Mouse (Mus musculus) retina, postnatal 7 days (tissue): Measurements from ENCODE around the gene B4galt2.
A peak's percentile ranks its signal among the peaks of the same experiment; 100 is the strongest.

Experiments used
- DNase-seq: peaks from one replicate; pipeline ENCODE4 v3.0.0-alpha.2; 2012; ENCODE audit warnings: low read depth, low spot score

B4galt2 gene

GRCm38 (mm10) chr4:117908834-117909453, 25.7 kb upstream of the B4galt2 start:
- DNase-seq, result no peak

- DNase-seq, result no peak
These were observed 22.9 kb upstream of the B4galt2 start for GRCm38 (mm10) chr4:117906196-117906595.

GRCm38 (mm10) chr4:117904761-117905160, 21.5 kb upstream of the B4galt2 start:
- DNase-seq, result no peak

- DNase-seq, result no peak
These were observed 20.8 kb upstream of the B4galt2 start for GRCm38 (mm10) chr4:117904094-117904493.

GRCm38 (mm10) chr4:117898111-117898510, 14.8 kb upstream of the B4galt2 start:
- no peak for DNase-seq

GRCm38 (mm10) chr4:117896031-117896430, 12.7 kb upstream of the B4galt2 start:
- no peak for DNase-seq

GRCm38 (mm10) chr4:117895339-117895738, 12.1 kb upstream of the B4galt2 start:
- no peak for DNase-seq

- DNase-seq, result no peak
These were observed 11.3 kb upstream of the B4galt2 start for GRCm38 (mm10) chr4:117894601-117895000.

GRCm38 (mm10) chr4:117893376-117893775, 10.1 kb upstream of the B4galt2 start:
- no peak for DNase-seq

GRCm38 (mm10) chr4:117891738-117892161, 8.5 kb upstream of the B4galt2 start, which contains the start of gene Dph2:
TSS of gene Dph2 (minus strand) at chr4:117892032.
- peak; percentile 82 for DNase-seq

GRCm38 (mm10) chr4:117890750-117891149, 7.5 kb upstream of the B4galt2 start:
- DNase-seq, result no peak

GRCm38 (mm10) chr4:117890031-117890430, 6.7 kb upstream of the B4galt2 start:
- DNase-seq, result no peak

GRCm38 (mm10) chr4:117889471-117889870, 6.2 kb upstream of the B4galt2 start:
- DNase-seq, result no peak

GRCm38 (mm10) chr4:117887920-117888319, 4.6 kb upstream of the B4galt2 start:
- no peak for DNase-seq

- peak; percentile 76 for DNase-seq
These were observed 3.8 kb upstream of the B4galt2 start, which contains the start of gene Atp6v0b for GRCm38 (mm10) chr4:117887133-117887532. TSS of gene Atp6v0b (minus strand) at chr4:117887333.

- no peak for DNase-seq
These were observed 3.4 kb upstream of the B4galt2 start for GRCm38 (mm10) chr4:117886644-117887043.

- no peak for DNase-seq
These were observed 2.7 kb upstream of the B4galt2 start for GRCm38 (mm10) chr4:117885994-117886393.

- no peak for DNase-seq
These were observed 1.8 kb upstream of the B4galt2 start for GRCm38 (mm10) chr4:117885093-117885492.

GRCm38 (mm10) chr4:117884146-117884545, 859 bp upstream of the B4galt2 start:
- no peak for DNase-seq

GRCm38 (mm10) chr4:117878703-117879102, 4.6 kb downstream of the B4galt2 start:
- no peak for DNase-seq

- DNase-seq, result no peak
These were observed 5.0 kb downstream of the B4galt2 start for GRCm38 (mm10) chr4:117878301-117878700.

GRCm38 (mm10) chr4:117873615-117874014, 9.7 kb downstream of the B4galt2 start:
- DNase-seq, result no peak

GRCm38 (mm10) chr4:117872471-117872886, 10.8 kb downstream of the B4galt2 start, which contains the start of gene Ccdc24:
TSS of gene Ccdc24 (minus strand) at chr4:117872557.
- DNase-seq, result no peak

- DNase-seq, result no peak
These were observed 11.5 kb downstream of the B4galt2 start for GRCm38 (mm10) chr4:117871787-117872186.
